Mouse (Mus musculus) heart, adult 2 months (tissue): ENCODE results near the gene Dnajc11.

ENCODE experiments used
- CTCF ChIP-seq: fragments of 200-600 bp; IDR thresholded peaks from 2 replicates; pipeline ENCODE4 v1.8.1; 2022; ENCODE audit warnings: antibody characterized with exemption, mild to moderate bottlenecking, moderate library complexity
- POLR2A ChIP-seq: fragments of 200-500 bp; IDR thresholded peaks from 2 replicates; pipeline ENCODE4 v1.6.1; 2011; ENCODE audit warnings: mild to moderate bottlenecking, low read depth, low read length, control low read depth; ENCODE audit not compliant: insufficient read depth

DNA sequence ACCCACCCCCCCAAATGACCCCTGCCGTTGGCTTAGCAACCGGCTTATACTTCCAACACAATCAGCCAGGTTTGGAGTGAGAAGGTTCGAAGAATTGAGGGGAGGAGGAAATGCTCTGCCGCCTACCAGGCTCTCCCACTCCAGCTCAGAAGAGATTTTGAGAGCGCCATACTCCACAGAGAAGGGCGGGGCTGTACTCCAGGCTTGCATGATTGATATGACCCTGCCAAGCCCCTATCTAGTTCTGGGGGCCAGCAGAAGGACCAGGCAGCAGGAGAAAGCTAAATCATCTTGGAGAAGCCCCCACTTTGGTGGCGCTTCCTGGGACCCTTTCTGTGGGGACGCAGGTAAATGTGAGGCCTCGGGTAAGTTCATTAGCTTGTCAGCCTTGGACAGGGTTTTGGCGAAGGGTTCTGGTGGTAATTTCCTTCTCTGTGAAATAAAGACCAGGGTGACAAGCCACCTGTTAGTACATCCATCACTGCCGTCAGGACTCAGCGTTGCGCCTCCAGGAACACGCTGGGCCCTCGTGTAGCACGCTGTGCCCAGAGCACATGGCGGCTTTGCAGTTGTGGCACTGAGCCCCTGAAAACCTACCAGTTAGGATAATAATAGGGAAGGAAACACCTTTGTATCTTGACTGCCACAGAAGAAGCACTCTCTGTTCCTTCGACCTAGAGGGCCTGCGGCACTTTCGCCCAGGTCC is 14.2 kb upstream of the Dnajc11 start:
- TF ChIP-seq POLR2A (no peak), CTCF (no peak)
